Mouse (Mus musculus) olfactory bulb, adult 2 months (tissue): ENCODE measurements around the gene Efcab6.

Source experiments
- CTCF ChIP-seq: fragments of 200-500 bp; IDR thresholded peaks from 2 replicates; pipeline ENCODE4 v1.5.1; 2012; ENCODE audit warnings: low read depth, mild to moderate bottlenecking, low read length, moderate library complexity; ENCODE audit not compliant: insufficient read depth
- POLR2A ChIP-seq: fragments of 200-500 bp; IDR thresholded peaks from 2 replicates; pipeline ENCODE4 v1.6.1; 2012; ENCODE audit warnings: mild to moderate bottlenecking, low read depth, low read length, moderate library complexity; ENCODE audit not compliant: insufficient read depth

- TF ChIP-seq CTCF (no peak), POLR2A (no peak)
These were observed 21.6 kb upstream of the Efcab6 start for GRCm38 (mm10) chr15:84086775-84087174.
